Mouse (Mus musculus): ENCODE data around the gene Socs7.

Socs7 gene

GRCm38 (mm10) chr11:97393658-97394057 is 31.3 kb downstream of the Socs7 start:
- no peak for DNase-seq

GRCm38 (mm10) chr11:97394146-97394545 is 31.8 kb downstream of the Socs7 start:
- no peak for DNase-seq

GRCm38 (mm10) chr11:97398506-97398905 is 36.2 kb downstream of the Socs7 start:
- DNase-seq: no peak

GRCm38 (mm10) chr11:97399958-97400710 is 37.8 kb downstream of the Socs7 start:
- DNase-seq: peak; percentile 80 to 85

GRCm38 (mm10) chr11:97401082-97401481 is 38.7 kb downstream of the Socs7 start:
- peak; percentile 55 to 81 for DNase-seq

- no peak for DNase-seq
These were observed 39.5 kb downstream of the Socs7 start for GRCm38 (mm10) chr11:97401686-97402435.

- DNase-seq: no peak
These were observed 40.4 kb downstream of the Socs7 start for GRCm38 (mm10) chr11:97402746-97403145.

- DNase-seq: no peak
These were observed 41.3 kb downstream of the Socs7 start for GRCm38 (mm10) chr11:97403614-97404183.

- peak; percentile 57 to 73 for DNase-seq
These were observed 41.9 kb downstream of the Socs7 start for GRCm38 (mm10) chr11:97404184-97404760.

GRCm38 (mm10) chr11:97404761-97405190 is 42.4 kb downstream of the Socs7 start:
- DNase-seq: no peak

GRCm38 (mm10) chr11:97406094-97406951 is 44.0 kb downstream of the Socs7 start:
- DNase-seq: no peak

GRCm38 (mm10) chr11:97407456-97407855 is 45.1 kb downstream of the Socs7 start:
- DNase-seq: no peak

- peak; percentile 68 to 70 for DNase-seq
These were observed 45.8 kb downstream of the Socs7 start for GRCm38 (mm10) chr11:97408171-97408570.

GRCm38 (mm10) chr11:97410958-97411357 is 48.6 kb downstream of the Socs7 start:
- DNase-seq: no peak

GRCm38 (mm10) chr11:97412117-97412516 is 49.8 kb downstream of the Socs7 start:
- no peak for DNase-seq

GRCm38 (mm10) chr11:97412808-97413347 is 50.5 kb downstream of the Socs7 start:
- no peak for DNase-seq

GRCm38 (mm10) chr11:97415330-97415711 is 53.0 kb downstream of the Socs7 start, which contains the start of gene Arhgap23:
Gene Arhgap23 (plus strand): TSS chr11:97415533.
- no peak for DNase-seq

GRCm38 (mm10) chr11:97415712-97416636 is 53.6 kb downstream of the Socs7 start:
- peak; percentile 65 to 76 for DNase-seq

GRCm38 (mm10) chr11:97416637-97417035 is 54.3 kb downstream of the Socs7 start:
- no peak for DNase-seq

GRCm38 (mm10) chr11:97418834-97419539 is 56.6 kb downstream of the Socs7 start:
- DNase-seq: no peak
